In the genomic region with DNA sequence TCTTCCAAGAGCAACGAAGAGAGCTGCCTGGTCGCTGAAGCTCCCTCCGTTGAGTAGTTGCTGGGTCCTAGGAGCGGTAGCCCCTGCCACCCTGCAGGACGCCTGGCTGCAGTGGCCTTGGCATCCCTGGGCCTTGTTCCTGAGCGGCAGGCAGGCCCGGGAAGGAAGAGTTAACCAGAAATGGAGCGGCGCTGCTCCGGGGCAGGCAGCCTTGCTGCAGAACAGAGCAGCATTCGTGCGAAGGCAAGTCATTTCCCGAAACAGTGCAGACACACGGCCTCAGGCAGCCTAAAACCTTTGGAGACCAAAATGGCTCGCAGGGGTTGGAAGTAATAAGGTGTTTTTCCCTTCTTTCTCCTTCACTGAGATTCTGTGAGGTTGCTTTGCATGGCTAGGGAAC, we compare ENCODE assay signal across 10 mouse cellular contexts. TPM values are rescaled to one million over a fixed set of nuclear protein-coding genes. Genes with fewer than 3 reads are reported as not detected.
DNase-seq lines count a peak whose midpoint lies in the region; ATAC-seq and TF ChIP-seq lines count a peak whose summit lies in the region.
"Had no signal": no experiment of that assay in that cellular context is flagged by ENCODE, and none has a peak within 500 bp of the region (broad histone marks: within the 10 kb centered on the region; RNA-seq: fewer than 3 reads in every experiment).

No protein-coding gene starts in this region.

- peak overlapping the region; percentile 14; the same call in 1 of the 2 replicates for H3K4me2 ChIP-seq in heart, embryonic 12.5 days
- peak overlapping the region; percentile 41 for H3K4me2 ChIP-seq in forebrain, embryonic 14.5 days (ENCODE audit: low read length)
- peak overlapping the region; percentile 35 for H3K4me2 ChIP-seq in limb, embryonic 14.5 days (replicated peaks; ENCODE audit: low read depth, low read length, severe bottlenecking)
- H3K4me2 ChIP-seq: lung, embryonic 15.5 days had no signal

- DNase-seq in heart, postnatal 4 days: no peak
- DNase-seq in Muller cell, postnatal 12 days (ENCODE audit: inconsistent ontology term): peak; percentile 19
- peak; percentile 48 for DNase-seq in forebrain, embryonic 14.5 days (ENCODE audit: low spot score)
- DNase-seq in limb, embryonic 14.5 days (ENCODE audit: low spot score): no peak
- no peak for DNase-seq in lung, postnatal 10 days
- DNase-seq in yolk sac, embryonic 10.5 days (ENCODE audit: low spot score): no peak
- DNase-seq in thymus, postnatal 0 days (ENCODE audit: low spot score): no peak

- H3K36me3 ChIP-seq in heart, embryonic 12.5 days: no peaks in the 10 kb centered on the region
- H3K36me3 ChIP-seq in forebrain, embryonic 14.5 days (ENCODE audit: control insufficient read depth, insufficient read depth, low read length): no peaks in the 10 kb centered on the region
- H3K36me3 ChIP-seq in limb, embryonic 14.5 days (ENCODE audit: control insufficient read depth, insufficient read depth, low read length): no peaks in the 10 kb centered on the region
- H3K36me3 ChIP-seq: lung, embryonic 15.5 days had no signal

- H3K27me3 ChIP-seq in heart, embryonic 12.5 days (replicated peaks): no peaks in the 10 kb centered on the region; the same call in 1 of the 2 replicates
- no peaks in the 10 kb centered on the region for H3K27me3 ChIP-seq in forebrain, embryonic 14.5 days (replicated peaks; ENCODE audit: control insufficient read depth, insufficient read depth, low read length)
- H3K27me3 ChIP-seq in limb, embryonic 14.5 days (ENCODE audit: control insufficient read depth, insufficient read depth, low read length): no peaks in the 10 kb centered on the region
- H3K27me3 ChIP-seq: lung, embryonic 15.5 days had no signal

- no peak overlapping the region for H3K27ac ChIP-seq in heart, embryonic 12.5 days (ENCODE audit: poor library complexity, severe bottlenecking)
- peak overlapping the region; percentile 77 for H3K27ac ChIP-seq in forebrain, embryonic 14.5 days (ENCODE audit: low read depth, low read length)
- H3K27ac ChIP-seq in limb, embryonic 14.5 days (replicated peaks; ENCODE audit: low read depth, low read length): peak overlapping the region; percentile 74
- H3K27ac ChIP-seq: lung, embryonic 15.5 days had no signal

- H3K9me3 ChIP-seq in heart, embryonic 12.5 days (replicated peaks): no peaks in the 10 kb centered on the region; the same call in 1 of the 2 replicates
- no peaks in the 10 kb centered on the region for H3K9me3 ChIP-seq in forebrain, embryonic 14.5 days (replicated peaks; ENCODE audit: control insufficient read depth, low read length)
- H3K9me3 ChIP-seq in limb, embryonic 14.5 days (ENCODE audit: control insufficient read depth, low read length): no peaks in the 10 kb centered on the region
- H3K9me3 ChIP-seq: lung, embryonic 15.5 days had no signal

- H3K9ac ChIP-seq in heart, embryonic 12.5 days: no peak overlapping the region
- peak overlapping the region; percentile 52 for H3K9ac ChIP-seq in forebrain, embryonic 14.5 days (ENCODE audit: low read length)
- H3K9ac ChIP-seq in limb, embryonic 14.5 days (ENCODE audit: low read depth, low read length, severe bottlenecking): peak overlapping the region; percentile 40
- H3K9ac ChIP-seq: lung, embryonic 15.5 days had no signal

- no peak for ATAC-seq in heart, embryonic 12.5 days (ENCODE audit: insufficient number of reproducible peaks, low FRiP score)
- peak; percentile 19 for ATAC-seq in forebrain, embryonic 14.5 days
- ATAC-seq in limb, embryonic 14.5 days (ENCODE audit: low FRiP score, low read depth): 0 out of 2 replicates have a peak, but pooled peaks have one; percentile 24

- H3K4me1 ChIP-seq in heart, embryonic 12.5 days (replicated peaks): peaks cover 6% of the 10 kb centered on the region; the same call in 1 of the 2 replicates
- H3K4me1 ChIP-seq in forebrain, embryonic 14.5 days (ENCODE audit: control insufficient read depth, insufficient read depth, low read length): peaks cover 12% of the 10 kb centered on the region
- H3K4me1 ChIP-seq in limb, embryonic 14.5 days (ENCODE audit: control insufficient read depth, insufficient read depth, low read length): peaks cover 37% of the 10 kb centered on the region

- 27% methylated on average over 15 of the region's 15 CpGs for WGBS in heart, embryonic 12.5 days
- 18% methylated on average over 15 of the region's 15 CpGs for WGBS in forebrain, embryonic 14.5 days
- WGBS in limb, embryonic 14.5 days: 13% methylated on average over 15 of the region's 15 CpGs

- no peak overlapping the region for H3K4me3 ChIP-seq in heart, embryonic 12.5 days
- no peak overlapping the region for H3K4me3 ChIP-seq in forebrain, embryonic 14.5 days (ENCODE audit: low read depth, low read length)
- H3K4me3 ChIP-seq in limb, embryonic 14.5 days (replicated peaks; ENCODE audit: low read length): 0 out of 2 replicates have a peak overlapping the region, but pooled peaks have one; percentile 10
- H3K4me3 ChIP-seq: lung, embryonic 15.5 days had no signal

- no peak for TF ChIP-seq POLR2A in limb, embryonic 14.5 days (IDR thresholded peaks at IDR 0.05; ENCODE audit: borderline replicate concordance, extremely low read depth, insufficient read depth, insufficient read length)

RNA-seq across cellular contexts. Expression of a gene that starts 50.5 kb away (rescaled TPM):
- polyA plus RNA-seq in heart, embryonic 12.5 days (2016; fragmentation: Nextera tagmentation; extraction: Ambion mirVana): 9.0 and 9.1 TPM in 2 replicates
- total RNA-seq in heart, postnatal 4 days (2021): 1 to 10 TPM; 3.4 to 5.1 TPM
- polyA plus RNA-seq in forebrain, embryonic 14.5 days (2014; fragmentation: Nextera tagmentation; extraction: Ambion mirVana): 13.9 and 16.0 TPM in 2 replicates
- polyA plus RNA-seq in limb, embryonic 14.5 days (2012; rRNA removed): 77.1 and 97.5 TPM in 2 replicates
- polyA plus RNA-seq in limb, embryonic 14.5 days (2014; fragmentation: Nextera tagmentation; extraction: Ambion mirVana): 18.7 and 20.7 TPM in 2 replicates
- polyA plus RNA-seq in thymus, postnatal 0 days (2015; fragmentation: Nextera tagmentation; extraction: Ambion mirVana): 5.7 and 8.0 TPM in 2 replicates
- total RNA-seq: MEL had no signal

Comparison
In these comparisons a context has a peak if more than half of its experiments do, and no peak if none do; other contexts are left out.
1. DNase-seq: peak in Muller cell, postnatal 12 days (single experiment) and forebrain, embryonic 14.5 days (single experiment); none in heart, postnatal 4 days (single experiment), limb, embryonic 14.5 days (single experiment), lung, postnatal 10 days (single experiment), yolk sac, embryonic 10.5 days (single experiment) and thymus, postnatal 0 days (single experiment).
2. Peak in every context shown above with its lines, with median percentiles within 50 percentile points of each other: H3K4me2 ChIP-seq.